Mouse (Mus musculus) liver, adult 2 months (tissue): ENCODE results near the gene Cxcr5. TPM values are rescaled to one million over a fixed set of nuclear protein-coding genes. Genes with fewer than 3 reads are reported as not detected.

Source experiments
- DNase-seq: peaks from one replicate; pipeline ENCODE4 v3.0.0-alpha.2; 2011; ENCODE audit warnings: low read depth, low spot score; ENCODE audit errors: extremely low read depth
- H3K27ac ChIP-seq: fragments of 200-500 bp; replicated peaks from 2 replicates; pipeline ENCODE4 v1.5.1; 2012; ENCODE audit warnings: low read depth, mild to moderate bottlenecking, control low read depth, inconsistent platforms, low read length; ENCODE audit not compliant: insufficient read depth
- H3K27me3 ChIP-seq: fragments of 200-500 bp; 2 replicates; pipeline ENCODE4 v1.6.1; 2012; ENCODE audit warnings: mild to moderate bottlenecking, moderate library complexity, low read length, inconsistent platforms; ENCODE audit not compliant: control insufficient read depth, insufficient read depth
- H3K36me3 ChIP-seq: fragments of 200-500 bp; 2 replicates; pipeline ENCODE4 v1.6.1; 2012; ENCODE audit warnings: low read length, inconsistent platforms; ENCODE audit not compliant: control insufficient read depth, insufficient read depth
- H3K4me1 ChIP-seq: fragments of 200-500 bp; 2 replicates; pipeline ENCODE4 v1.6.1; 2011; ENCODE audit warnings: low read length; ENCODE audit not compliant: control insufficient read depth, insufficient read depth
- H3K4me3 ChIP-seq: fragments of 200-500 bp; 2 replicates; pipeline ENCODE4 v1.5.1; 2011; ENCODE audit warnings: low read depth, mild to moderate bottlenecking, control low read depth, low read length, moderate library complexity; ENCODE audit not compliant: insufficient read depth
- H3K79me2 ChIP-seq: fragments of 200-500 bp; 2 replicates; pipeline ENCODE4 v1.6.1; 2012; ENCODE audit warnings: inconsistent platforms, mild to moderate bottlenecking, low read length, moderate library complexity; ENCODE audit not compliant: control insufficient read depth, insufficient read depth
- H3K9ac ChIP-seq: fragments of 200-500 bp; 2 replicates; pipeline ENCODE4 v1.6.1; 2012; ENCODE audit warnings: low read depth, mild to moderate bottlenecking, control low read depth, inconsistent platforms, low read length
- CTCF ChIP-seq: fragments of 200-500 bp; IDR thresholded peaks from 2 replicates; pipeline ENCODE4 v1.5.1; 2011; ENCODE audit warnings: low read depth, low read length, control low read depth
- POLR2A ChIP-seq: fragments of 200-500 bp; IDR thresholded peaks from 2 replicates; pipeline ENCODE4 v1.6.1; 2011; ENCODE audit warnings: low read length, control low read depth; ENCODE audit not compliant: insufficient read depth; ENCODE audit errors: extremely low read depth
- WGBS: fragments of 180-500 bp; shearing (Covaris S2); methylation state at CpG from one replicate; pipeline ENCODE4 v1.1.7; 2018; 5-methylcytosine and 5-hydroxymethylcytosine counted together
- polyA plus RNA-seq: library from polyadenylated mRNA; depleted of rRNA; stranded (reverse); fragments of >200 nt; gene quantifications from 2 replicates; pipeline ENCODE4 v1.2.3, GENCODE M21; 2012; rRNA removed
- total RNA-seq: library from RNA; depleted of rRNA; stranded (reverse); fragments of >200 nt; gene quantifications from 2 replicates; pipeline ENCODE4 v1.2.3, GENCODE M21; 2014; rRNA removed

The Cxcr5 gene
- total and polyA plus RNA-seq, 2 experiments = 0.18 to 1.4 TPM

DNA sequence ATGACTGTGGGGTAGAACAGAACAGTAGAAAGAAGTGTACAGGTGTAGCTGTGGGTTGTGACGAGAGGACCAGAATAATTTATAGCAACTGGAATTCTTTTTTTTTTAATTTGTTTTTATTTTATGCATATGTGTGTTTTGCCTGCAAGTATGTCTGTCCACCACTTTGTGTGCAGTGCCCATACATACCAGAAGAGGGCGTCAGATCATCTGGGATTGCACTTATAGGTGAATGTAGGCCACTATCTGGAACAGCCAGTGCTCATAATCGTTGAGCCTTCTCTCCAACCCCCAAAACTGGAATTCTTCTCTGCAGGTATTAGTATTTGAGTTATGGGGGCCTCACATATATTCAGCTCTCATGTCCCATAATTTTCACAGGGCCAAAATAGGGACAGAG, 88.5 kb downstream of the Cxcr5 start:
- no peak for DNase-seq

DNA sequence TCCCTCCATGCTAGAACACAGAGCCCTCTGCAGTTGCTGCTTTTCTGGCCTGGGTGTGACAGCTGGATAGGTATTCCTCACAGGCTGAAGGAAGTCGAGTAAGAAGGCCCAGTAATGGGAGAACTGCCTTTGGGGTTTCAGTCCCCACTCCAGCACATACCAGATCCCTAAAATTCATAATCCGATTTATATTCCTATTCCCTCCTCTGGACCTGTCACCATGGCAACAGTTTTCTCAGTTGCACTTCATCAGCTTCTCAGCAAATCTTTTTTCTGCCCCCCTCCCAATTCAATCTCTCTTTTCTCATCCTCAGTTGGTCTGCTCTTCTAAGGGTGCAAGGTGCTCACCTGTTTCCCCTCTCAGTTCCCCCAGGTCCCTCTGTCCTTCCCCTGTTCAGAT, 92.9 kb downstream of the Cxcr5 start:
- no peak overlapping the region for H3K27ac ChIP-seq
- no peak for DNase-seq
- no peaks in the 10 kb centered on the region for H3K79me2 ChIP-seq
- TF ChIP-seq CTCF = no peak
- TF ChIP-seq POLR2A = no peak
- no peaks in the 10 kb centered on the region for H3K36me3 ChIP-seq
- 63% methylated on average over 2 of the region's 2 CpGs for WGBS
- no peaks in the 10 kb centered on the region for H3K27me3 ChIP-seq
- no peak overlapping the region for H3K9ac ChIP-seq
- no peak overlapping the region for H3K4me3 ChIP-seq
- H3K4me1 ChIP-seq = no peaks in the 10 kb centered on the region

More for the DNA sequence above, 88.5 kb downstream of the Cxcr5 start:
- no peaks in the 10 kb centered on the region for H3K36me3 ChIP-seq
- H3K27ac ChIP-seq = no peak overlapping the region
- H3K4me3 ChIP-seq = no peak overlapping the region
- H3K79me2 ChIP-seq = no peaks in the 10 kb centered on the region
- no peak overlapping the region for H3K9ac ChIP-seq
- TF ChIP-seq CTCF = no peak
- TF ChIP-seq POLR2A = no peak
- peaks cover 3% of the 10 kb centered on the region for H3K4me1 ChIP-seq
- H3K27me3 ChIP-seq = no peaks in the 10 kb centered on the region
- 64% methylated on average over 3 of the region's 3 CpGs for WGBS

DNA sequence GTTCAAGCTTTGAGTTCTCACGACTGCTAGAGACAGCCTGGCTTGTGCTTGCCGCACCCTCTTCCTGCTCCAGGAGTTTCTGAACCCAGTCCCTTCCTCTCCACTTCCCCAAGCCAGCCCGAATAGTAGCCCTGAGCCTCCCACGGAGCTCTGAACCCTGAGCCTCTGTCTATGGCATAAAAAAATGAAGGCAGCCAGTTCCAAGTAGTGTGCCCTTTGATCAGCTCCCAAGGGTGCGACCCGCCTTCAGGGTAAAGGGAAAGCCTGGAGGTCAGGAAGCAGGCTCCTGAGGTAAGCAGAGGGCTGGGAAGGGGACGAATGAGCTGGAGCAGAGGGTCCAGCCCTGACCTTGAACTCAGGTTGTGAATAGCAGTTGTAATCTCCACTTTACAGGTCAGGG, 93.5 kb downstream of the Cxcr5 start:
- WGBS = 50% methylated on average over 7 of the region's 7 CpGs
- no peak for TF ChIP-seq POLR2A
- no peak for TF ChIP-seq CTCF

DNA sequence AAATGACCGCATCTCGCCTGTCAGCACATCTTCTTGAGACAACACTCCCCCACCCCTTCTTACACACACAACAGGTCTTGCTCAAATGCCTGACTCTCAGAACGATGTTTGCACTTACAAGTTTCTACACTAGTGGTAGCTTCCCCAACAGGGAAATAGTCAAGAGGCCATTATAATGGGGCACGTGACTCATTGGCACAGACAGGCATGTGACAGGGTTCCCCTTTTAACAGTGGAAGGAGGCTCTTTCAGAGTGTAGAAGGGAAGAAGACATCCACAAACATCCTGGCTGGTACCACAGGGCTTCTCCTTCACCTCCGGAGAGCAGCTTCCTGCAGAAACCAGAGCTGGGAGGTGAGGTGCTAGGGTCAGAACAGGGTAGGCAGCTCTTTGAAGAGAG, 99.7 kb downstream of the Cxcr5 start:
- TF ChIP-seq POLR2A = no peak
- no peak for TF ChIP-seq CTCF
- WGBS = 73% methylated on average over 5 of the region's 5 CpGs
- no peaks in the 10 kb centered on the region for H3K79me2 ChIP-seq
- no peaks in the 10 kb centered on the region for H3K36me3 ChIP-seq
- H3K9ac ChIP-seq = no peak overlapping the region
- no peak overlapping the region for H3K27ac ChIP-seq
- H3K27me3 ChIP-seq = no peaks in the 10 kb centered on the region
- no peaks in the 10 kb centered on the region for H3K4me1 ChIP-seq
- DNase-seq = peak; percentile 33
- no peak overlapping the region for H3K4me3 ChIP-seq

More for the DNA sequence above, 93.5 kb downstream of the Cxcr5 start:
- Histone ChIP-seq H3K9ac (no peak overlapping the region), H3K27ac (no peak overlapping the region), H3K4me1 (no peaks in the 10 kb centered on the region), H3K27me3 (no peaks in the 10 kb centered on the region), H3K79me2 (no peaks in the 10 kb centered on the region), H3K4me3 (no peak overlapping the region), H3K36me3 (no peaks in the 10 kb centered on the region)
- no peak for DNase-seq

Other genes starting within 250 kb of the Cxcr5 start
- 5.2 and 7.9 TPM in 2 replicates for gene C2cd2l, start 241.6 kb downstream of the Cxcr5 start, total RNA-seq
- 60.1 and 60.9 TPM in 2 replicates for gene C2cd2l, start 241.6 kb downstream of the Cxcr5 start, polyA plus RNA-seq
- 8.7 and 13.1 TPM in 2 replicates for gene Dpagt1, start 235.9 kb downstream of the Cxcr5 start, total RNA-seq
- gene Dpagt1, start 235.9 kb downstream of the Cxcr5 start, polyA plus RNA-seq = 57.4 and 71.7 TPM in 2 replicates
- 5.6 and 11.2 TPM in 2 replicates for gene H2afx, start 227.2 kb downstream of the Cxcr5 start, total RNA-seq
- gene H2afx, start 227.2 kb downstream of the Cxcr5 start, polyA plus RNA-seq = 22.5 and 23.6 TPM in 2 replicates
- gene Hmbs, start 217.6 kb downstream of the Cxcr5 start, total RNA-seq = 61.3 and 67.7 TPM in 2 replicates
- gene Hmbs, start 217.6 kb downstream of the Cxcr5 start, polyA plus RNA-seq = 58.8 and 61.4 TPM in 2 replicates
- 14.5 and 22.0 TPM in 2 replicates for gene Vps11, start 200.2 kb downstream of the Cxcr5 start, total RNA-seq
- 15.9 and 17.0 TPM in 2 replicates for gene Vps11, start 200.2 kb downstream of the Cxcr5 start, polyA plus RNA-seq
- 87.8 and 131 TPM in 2 replicates for gene Hyou1, start 182.4 kb downstream of the Cxcr5 start, total RNA-seq
- 75.0 and 111 TPM in 2 replicates for gene Hyou1, start 182.4 kb downstream of the Cxcr5 start, polyA plus RNA-seq
- gene Slc37a4, start 165.0 kb downstream of the Cxcr5 start, total RNA-seq = 250 and 307 TPM in 2 replicates
- 153 and 185 TPM in 2 replicates for gene Slc37a4, start 165.0 kb downstream of the Cxcr5 start, polyA plus RNA-seq
- gene Rps25, start 154.7 kb downstream of the Cxcr5 start, total RNA-seq = 455 and 516 TPM in 2 replicates
- 82.7 and 98.8 TPM in 2 replicates for gene Rps25, start 154.7 kb downstream of the Cxcr5 start, polyA plus RNA-seq
- gene Trappc4, start 154.3 kb downstream of the Cxcr5 start, total RNA-seq = 31.0 and 35.0 TPM in 2 replicates
- gene Trappc4, start 154.3 kb downstream of the Cxcr5 start, polyA plus RNA-seq = 28.0 and 30.7 TPM in 2 replicates
- 8.8 and 10.2 TPM in 2 replicates for gene Ccdc84, start 143.3 kb downstream of the Cxcr5 start, total RNA-seq
- gene Ccdc84, start 143.3 kb downstream of the Cxcr5 start, polyA plus RNA-seq = 14.7 and 22.0 TPM in 2 replicates
- not detected in 2 replicates for gene Foxr1, start 120.7 kb downstream of the Cxcr5 start, total RNA-seq
- gene Foxr1, start 120.7 kb downstream of the Cxcr5 start, polyA plus RNA-seq = not detected in 2 replicates
- gene Upk2, start 106.9 kb downstream of the Cxcr5 start, total RNA-seq = not detected in 2 replicates
- not detected in 2 replicates for gene Upk2, start 106.9 kb downstream of the Cxcr5 start, polyA plus RNA-seq
- gene Bcl9l, start 79.1 kb downstream of the Cxcr5 start, total RNA-seq = 5.4 and 5.9 TPM in 2 replicates
- gene Bcl9l, start 79.1 kb downstream of the Cxcr5 start, polyA plus RNA-seq = 26.0 and 27.9 TPM in 2 replicates
- gene Ddx6, start 43.0 kb upstream of the Cxcr5 start, total RNA-seq = 58.4 and 58.7 TPM in 2 replicates
- gene Ddx6, start 43.0 kb upstream of the Cxcr5 start, polyA plus RNA-seq = 8.4 and 8.8 TPM in 2 replicates
- gene Treh, start 111.4 kb upstream of the Cxcr5 start, total RNA-seq = 0.34 and 0.37 TPM in 2 replicates
- 0.15 and 0.17 TPM in 2 replicates for gene Treh, start 111.4 kb upstream of the Cxcr5 start, polyA plus RNA-seq
- gene Phldb1, start 173.3 kb upstream of the Cxcr5 start, total RNA-seq = 2.2 and 4.6 TPM in 2 replicates
- 2.6 and 5.9 TPM in 2 replicates for gene Phldb1, start 173.3 kb upstream of the Cxcr5 start, polyA plus RNA-seq
- gene Arcn1, start 206.0 kb upstream of the Cxcr5 start, total RNA-seq = 94.1 and 98.6 TPM in 2 replicates
- 32.0 and 33.1 TPM in 2 replicates for gene Arcn1, start 206.0 kb upstream of the Cxcr5 start, polyA plus RNA-seq
- gene Ift46, start 206.0 kb upstream of the Cxcr5 start, total RNA-seq = 27.5 and 33.2 TPM in 2 replicates
- 24.3 and 33.5 TPM in 2 replicates for gene Ift46, start 206.0 kb upstream of the Cxcr5 start, polyA plus RNA-seq
- 17.1 and 23.8 TPM in 2 replicates for gene Tmem25, start 237.4 kb upstream of the Cxcr5 start, total RNA-seq
- gene Tmem25, start 237.4 kb upstream of the Cxcr5 start, polyA plus RNA-seq = 67.0 and 77.3 TPM in 2 replicates
- gene Ttc36, start 241.2 kb upstream of the Cxcr5 start, total RNA-seq = 1,192 and 1,193 TPM in 2 replicates
- gene Ttc36, start 241.2 kb upstream of the Cxcr5 start, polyA plus RNA-seq = 2,094 and 2,442 TPM in 2 replicates